Mouse (Mus musculus): Measurements from ENCODE around the gene Ubp1. TPM values are rescaled to one million over a fixed set of nuclear protein-coding genes. Genes with fewer than 3 reads are reported as not detected.

Gene Ubp1
- polyA plus RNA-seq, 2 experiments, result 46.0 to 72.6 TPM

GRCm38 (mm10) chr9:113922677-113923076 lies 8.1 kb upstream of the Ubp1 start:
- ATAC-seq (ENCODE audit: insufficient read depth), result no peak
- no peak overlapping the region for H3K4me2 ChIP-seq (ENCODE audit: low read depth)
- no peaks in the 10 kb centered on the region for H3K4me1 ChIP-seq (replicated peaks; ENCODE audit: control insufficient read depth in 2 of 2, insufficient read depth in 2 of 2, low read length in 1 of 2)
- no peak for TF ChIP-seq EP300 (IDR thresholded peaks at IDR 0.05; ENCODE audit: low read depth)
- no peak for TF ChIP-seq CTCF (IDR thresholded peaks at IDR 0.05; ENCODE audit: low read depth)
- no peak overlapping the region for H3K4me3 ChIP-seq (ENCODE audit: insufficient read depth in 1 of 2, low read depth in 2 of 2, low read length in 2 of 2)
- H3K27ac ChIP-seq, result no peak overlapping the region
- whole genome bisulfite sequencing (ENCODE audit: insufficient replicate concordance), result 78% methylated on average over 5 of the region's 5 CpGs
- H3K9ac ChIP-seq (replicated peaks), result no peak overlapping the region
- no peaks in the 10 kb centered on the region; the same call in 1 of the 2 replicates for H3K36me3 ChIP-seq (replicated peaks; ENCODE audit: control insufficient read depth, insufficient read depth, low read depth)
- H3K27me3 ChIP-seq (ENCODE audit: control insufficient read depth, insufficient read depth, low read length), result no peaks in the 10 kb centered on the region
- no peaks in the 10 kb centered on the region for H3K9me3 ChIP-seq (ENCODE audit: control insufficient read depth, low read length)
- no peak for DNase-seq (ENCODE audit: low read depth in 3 of 3, low spot score in 3 of 3)

GRCm38 (mm10) chr9:113924883-113925282 lies 5.9 kb upstream of the Ubp1 start:
- DNase-seq (ENCODE audit: low read depth in 3 of 3, low spot score in 3 of 3) (no peak), ATAC-seq (ENCODE audit: insufficient read depth) (no peak)
- 77% methylated on average over 5 of the region's 5 CpGs for WGBS (ENCODE audit: insufficient replicate concordance)
- Histone ChIP-seq H3K9ac (replicated peaks) (no peak overlapping the region), H3K27ac (no peak overlapping the region), H3K9me3 (ENCODE audit: control insufficient read depth, low read length) (no peaks in the 10 kb centered on the region), H3K4me1 (replicated peaks; ENCODE audit: control insufficient read depth in 2 of 2, insufficient read depth in 2 of 2, low read length in 1 of 2) (peaks cover 3 to 4% of the 10 kb centered on the region in 2 experiments; a peak in 3 of 4 replicates), H3K36me3 (replicated peaks; ENCODE audit: control insufficient read depth, insufficient read depth, low read depth) (no peaks in the 10 kb centered on the region; the same call in 1 of the 2 replicates), H3K4me3 (ENCODE audit: insufficient read depth in 1 of 2, low read depth in 2 of 2, low read length in 2 of 2) (no peak overlapping the region), H3K4me2 (ENCODE audit: low read depth) (no peak overlapping the region), H3K27me3 (ENCODE audit: control insufficient read depth, insufficient read depth, low read length) (no peaks in the 10 kb centered on the region)
- TF ChIP-seq CTCF (IDR thresholded peaks at IDR 0.05; ENCODE audit: low read depth) (no peak), EP300 (IDR thresholded peaks at IDR 0.05; ENCODE audit: low read depth) (no peak)

- H3K9ac ChIP-seq (replicated peaks), result no peak overlapping the region
- ATAC-seq (ENCODE audit: insufficient read depth) (no peak), DNase-seq (ENCODE audit: low read depth in 3 of 3, low spot score in 3 of 3) (no peak)
- H3K36me3 ChIP-seq (replicated peaks; ENCODE audit: control insufficient read depth, insufficient read depth, low read depth), result no peaks in the 10 kb centered on the region; the same call in none of the 2 replicates
- H3K9me3 ChIP-seq (ENCODE audit: control insufficient read depth, low read length), result no peaks in the 10 kb centered on the region
- peaks cover 17 to 18% of the 10 kb centered on the region in 2 experiments for H3K4me1 ChIP-seq (replicated peaks; ENCODE audit: control insufficient read depth in 2 of 2, insufficient read depth in 2 of 2, low read length in 1 of 2)
- WGBS (ENCODE audit: insufficient replicate concordance), result 20% methylated on average over 4 of the region's 4 CpGs
- no peaks in the 10 kb centered on the region for H3K27me3 ChIP-seq (ENCODE audit: control insufficient read depth, insufficient read depth, low read length)
- TF ChIP-seq EP300 (IDR thresholded peaks at IDR 0.05; ENCODE audit: low read depth) (no peak), CTCF (IDR thresholded peaks at IDR 0.05; ENCODE audit: low read depth) (no peak)
- no peak overlapping the region for H3K4me2 ChIP-seq (ENCODE audit: low read depth)
- no peak overlapping the region for H3K4me3 ChIP-seq (ENCODE audit: insufficient read depth in 1 of 2, low read depth in 2 of 2, low read length in 2 of 2)
- H3K27ac ChIP-seq, result no peak overlapping the region
Measured at GRCm38 (mm10) chr9:113928591-113928990, 2.1 kb upstream of the Ubp1 start.

- 56% methylated on average over 1 of the region's 1 CpGs for WGBS (ENCODE audit: insufficient replicate concordance)
- no peak for ATAC-seq (ENCODE audit: insufficient read depth)
- H3K27ac ChIP-seq, result peak overlapping the region; percentile 94
- peak overlapping the region in 1 of 2 experiments; percentile 91; a peak in 2 of 4 replicates for H3K4me3 ChIP-seq (ENCODE audit: insufficient read depth in 1 of 2, low read depth in 2 of 2, low read length in 2 of 2)
- TF ChIP-seq CTCF (IDR thresholded peaks at IDR 0.05; ENCODE audit: low read depth) (no peak), EP300 (IDR thresholded peaks at IDR 0.05; ENCODE audit: low read depth) (no peak)
- H3K9ac ChIP-seq (replicated peaks), result peak overlapping the region; percentile 64; the same call in 1 of the 2 replicates
- no peaks in the 10 kb centered on the region for H3K27me3 ChIP-seq (ENCODE audit: control insufficient read depth, insufficient read depth, low read length)
- no peaks in the 10 kb centered on the region; the same call in none of the 2 replicates for H3K36me3 ChIP-seq (replicated peaks; ENCODE audit: control insufficient read depth, insufficient read depth, low read depth)
- DNase-seq (ENCODE audit: low read depth in 3 of 3, low spot score in 3 of 3), result no peak
- no peaks in the 10 kb centered on the region for H3K9me3 ChIP-seq (ENCODE audit: control insufficient read depth, low read length)
- peak overlapping the region; percentile 82 for H3K4me2 ChIP-seq (ENCODE audit: low read depth)
- peaks cover 21 to 27% of the 10 kb centered on the region in 2 experiments for H3K4me1 ChIP-seq (replicated peaks; ENCODE audit: control insufficient read depth in 2 of 2, insufficient read depth in 2 of 2, low read length in 1 of 2)
Measured at GRCm38 (mm10) chr9:113929676-113930075, 1.1 kb upstream of the Ubp1 start.

GRCm38 (mm10) chr9:113931375-113932099 lies 803 bp downstream of the Ubp1 start:
- TF ChIP-seq EP300 (IDR thresholded peaks at IDR 0.05; ENCODE audit: low read depth) (no peak), CTCF (IDR thresholded peaks at IDR 0.05; ENCODE audit: low read depth) (no peak)
- H3K4me1 ChIP-seq (replicated peaks; ENCODE audit: control insufficient read depth in 2 of 2, insufficient read depth in 2 of 2, low read length in 1 of 2), result peaks cover 32 to 41% of the 10 kb centered on the region in 2 experiments
- no peaks in the 10 kb centered on the region for H3K27me3 ChIP-seq (ENCODE audit: control insufficient read depth, insufficient read depth, low read length)
- peak overlapping the region; percentile 91 to 98 for H3K4me3 ChIP-seq (ENCODE audit: insufficient read depth in 1 of 2, low read depth in 2 of 2, low read length in 2 of 2)
- peak overlapping the region; percentile 94 for H3K4me2 ChIP-seq (ENCODE audit: low read depth)
- ATAC-seq (ENCODE audit: insufficient read depth) (peak; percentile 40), DNase-seq (ENCODE audit: low read depth in 3 of 3, low spot score in 3 of 3) (no peak)
- peak overlapping the region; percentile 92 for H3K27ac ChIP-seq
- under 1% methylated on average over 78 of the region's 91 CpGs for WGBS (ENCODE audit: insufficient replicate concordance)
- no peaks in the 10 kb centered on the region; the same call in none of the 2 replicates for H3K36me3 ChIP-seq (replicated peaks; ENCODE audit: control insufficient read depth, insufficient read depth, low read depth)
- H3K9me3 ChIP-seq (ENCODE audit: control insufficient read depth, low read length), result no peaks in the 10 kb centered on the region
- H3K9ac ChIP-seq (replicated peaks), result peak overlapping the region; percentile 91

Measured in liver, embryonic 14.5 days (tissue).